Mouse (Mus musculus): ENCODE results near the gene Hnrnpab. TPM values are rescaled to one million over a fixed set of nuclear protein-coding genes. Genes with fewer than 3 reads are reported as not detected.
"Not testable (repeated sequence)": the region's sequence is repeated elsewhere in the genome, so short reads cannot be mapped to it uniquely, and the experiment has no call there.

Hnrnpab gene
- total and polyA plus RNA-seq, 3 experiments = 504 to 1,141 (median 683) TPM

DNA sequence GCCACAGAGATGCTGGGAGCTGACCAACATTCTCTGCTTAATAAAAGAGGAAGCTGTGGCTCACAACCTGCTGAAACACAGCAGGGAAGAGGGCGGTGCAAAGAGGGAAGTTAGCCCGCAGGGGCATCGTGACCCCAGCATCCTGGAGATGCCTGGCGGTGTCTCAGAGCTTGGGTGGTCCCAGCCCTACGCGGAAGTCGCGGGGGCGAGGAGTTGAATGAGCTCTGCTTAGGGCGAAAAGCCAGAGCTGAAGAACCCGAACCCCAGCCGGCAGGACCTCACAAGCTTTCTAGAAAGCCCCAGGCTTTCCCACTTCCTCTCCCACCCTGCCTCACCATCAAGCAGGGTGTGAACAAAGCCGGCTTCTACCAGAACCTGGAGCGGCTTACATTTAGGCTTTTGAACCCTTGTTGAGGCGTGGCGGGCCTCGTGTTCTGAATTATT lies 31.3 kb upstream of the Hnrnpab start:
- Histone ChIP-seq H3K27me3 (ENCODE audit: insufficient read depth, low read length) (peaks cover 25% of the 10 kb centered on the region), H3K36me3 (replicated peaks) (peaks cover 16% of the 10 kb centered on the region), H3K9me3 (replicated peaks) (no peaks in the 10 kb centered on the region), H3K4me3 (ENCODE audit: low read depth, low read length) (peak overlapping the region; percentile 66; the same call in 1 of the 2 replicates), H3K4me1 (ENCODE audit: insufficient read depth, low read depth, low read length) (peaks cover 41% of the 10 kb centered on the region)
- TF ChIP-seq TAL1 (conservative IDR thresholded peaks at IDR 0.05; ENCODE audit: low read depth, low read length) (no peak), GATA2 (IDR thresholded peaks at IDR 0.05; ENCODE audit: borderline replicate concordance, low read depth, low read length) (no peak), CTCF (IDR thresholded peaks at IDR 0.05; ENCODE audit: low read depth, low read length) (no peak), GATA1 (IDR thresholded peaks at IDR 0.05; ENCODE audit: borderline replicate concordance, low read length) (no peak)
- DNase-seq (ENCODE audit: low spot score) (peak; percentile 83), ATAC-seq (ENCODE audit: extremely low read depth, insufficient number of reproducible peaks, low FRiP score, poor library complexity, severe bottlenecking) (peak; percentile 55)

DNA sequence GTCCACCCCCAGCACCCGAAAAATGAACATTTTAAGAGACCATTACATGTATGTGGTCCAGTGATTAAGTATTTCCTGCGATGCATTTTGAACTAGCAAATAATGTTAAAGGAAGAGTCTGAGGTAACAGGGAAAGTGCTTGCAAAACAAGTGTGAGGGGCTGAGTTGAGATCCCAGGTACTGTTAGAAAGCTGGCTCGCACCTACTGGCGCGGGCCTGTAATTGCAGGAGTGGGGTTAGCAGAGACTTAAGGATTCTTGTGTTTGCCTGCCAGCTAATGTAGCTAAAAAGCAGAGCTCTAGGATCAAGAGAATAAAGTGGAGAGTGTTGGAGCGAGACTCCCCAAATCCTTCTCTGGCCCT lies 29.7 kb upstream of the Hnrnpab start:
- DNase-seq (ENCODE audit: low spot score) (peak; percentile 63), ATAC-seq (ENCODE audit: extremely low read depth, insufficient number of reproducible peaks, low FRiP score, poor library complexity, severe bottlenecking) (peak; percentile 64)
- H3K4me3 ChIP-seq (ENCODE audit: low read depth, low read length) = peak overlapping the region; percentile 79
- H3K4me1 ChIP-seq (ENCODE audit: insufficient read depth, low read depth, low read length) = peaks cover 50% of the 10 kb centered on the region
- H3K27me3 ChIP-seq (ENCODE audit: insufficient read depth, low read length) = peaks cover 11% of the 10 kb centered on the region; the same call in 1 of the 2 replicates
- H3K36me3 ChIP-seq (replicated peaks) = peaks cover 31% of the 10 kb centered on the region
- TF ChIP-seq GATA1 (IDR thresholded peaks at IDR 0.05; ENCODE audit: borderline replicate concordance, low read length) (no peak), CTCF (IDR thresholded peaks at IDR 0.05; ENCODE audit: low read depth, low read length) (peak; percentile 75), TAL1 (conservative IDR thresholded peaks at IDR 0.05; ENCODE audit: low read depth, low read length) (no peak), POLR2AphosphoS5 (IDR thresholded peaks at IDR 0.05; ENCODE audit: insufficient replicate concordance, low read depth, low read length) (no peak)
- no peaks in the 10 kb centered on the region for H3K9me3 ChIP-seq (replicated peaks)

DNA sequence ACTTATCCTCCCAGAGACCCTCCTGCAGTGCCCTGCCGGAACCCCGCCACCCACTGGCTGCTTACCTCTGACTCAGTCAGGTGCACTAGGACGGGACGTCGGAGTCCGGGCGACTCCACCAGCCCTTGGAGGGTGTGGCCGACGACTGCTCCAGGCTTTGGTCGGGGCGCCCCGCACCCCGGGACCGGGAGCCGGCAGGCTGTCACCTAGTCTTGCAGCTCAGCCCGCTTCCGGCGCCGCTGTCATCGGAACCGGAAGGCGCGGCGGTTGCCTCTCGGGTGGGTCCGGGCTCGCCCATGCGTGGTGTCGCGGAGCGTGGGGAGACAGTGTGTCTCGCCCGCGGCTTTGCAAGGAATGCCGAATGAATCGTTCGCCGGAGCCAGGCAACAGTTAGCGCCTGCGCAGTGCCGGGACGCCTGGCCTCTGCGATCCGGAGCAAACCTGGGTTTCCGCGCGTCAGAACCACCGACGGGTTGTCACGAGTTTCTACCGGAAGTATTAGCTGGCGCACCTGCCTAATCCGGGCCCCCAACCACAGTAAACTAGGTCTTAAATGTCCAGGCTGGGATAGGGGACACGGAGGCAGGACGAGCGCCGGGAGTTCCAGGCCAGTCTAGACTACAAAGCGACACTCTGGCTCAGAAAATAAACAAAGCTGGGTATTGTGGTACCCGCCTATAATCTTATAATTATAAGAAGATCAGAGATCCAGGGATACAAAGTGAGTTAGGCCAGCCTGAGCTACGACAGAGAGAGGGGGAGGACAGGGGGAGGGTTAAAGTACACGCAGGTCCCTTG lies 29.1 kb upstream of the Hnrnpab start, which contains the start of gene Rmnd5b:
Gene Rmnd5b, minus strand, starts transcription at position 372 of the 798 bp plus-strand sequence.
- H3K4me3 ChIP-seq (ENCODE audit: low read depth, low read length) = peak within 1 kb of the TSS; percentile 79

DNA sequence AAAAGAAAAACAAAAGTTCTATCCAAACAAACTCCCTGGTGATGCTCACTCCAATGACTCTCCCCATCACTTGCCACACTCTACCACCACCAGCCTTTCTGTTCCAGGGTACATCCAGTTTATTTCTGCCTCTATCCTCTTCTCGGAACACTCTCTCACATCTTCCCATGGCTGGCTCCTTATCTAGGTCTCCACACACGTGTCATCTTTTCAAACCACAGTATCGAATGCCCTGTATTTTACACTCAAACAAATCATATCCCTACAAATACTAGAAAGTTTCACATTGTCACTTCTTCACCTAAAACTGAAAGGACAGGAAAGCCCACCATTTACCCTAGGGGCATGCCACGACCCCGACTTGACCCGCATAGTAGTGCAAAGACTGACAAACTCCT lies 28.5 kb upstream of the Hnrnpab start:
- ATAC-seq (ENCODE audit: extremely low read depth, insufficient number of reproducible peaks, low FRiP score, poor library complexity, severe bottlenecking) (no peak), DNase-seq (ENCODE audit: low spot score) (no peak)
- H3K36me3 ChIP-seq (replicated peaks) = peaks cover 43% of the 10 kb centered on the region
- peaks cover 2% of the 10 kb centered on the region; the same call in 1 of the 2 replicates for H3K27me3 ChIP-seq (ENCODE audit: insufficient read depth, low read length)
- no peak for TF ChIP-seq POLR2AphosphoS5 (IDR thresholded peaks at IDR 0.05; ENCODE audit: insufficient replicate concordance, low read depth, low read length)
- TF ChIP-seq TAL1 (conservative IDR thresholded peaks at IDR 0.05; ENCODE audit: low read depth, low read length) = no peak
- no peak for TF ChIP-seq GATA2 (IDR thresholded peaks at IDR 0.05; ENCODE audit: borderline replicate concordance, low read depth, low read length)
- no peak for TF ChIP-seq CTCF (IDR thresholded peaks at IDR 0.05; ENCODE audit: low read depth, low read length)
- TF ChIP-seq GATA1 (IDR thresholded peaks at IDR 0.05; ENCODE audit: borderline replicate concordance, low read length) = no peak
- peak overlapping the region; percentile 79 for H3K4me3 ChIP-seq (ENCODE audit: low read depth, low read length)
- H3K9me3 ChIP-seq (replicated peaks) = no peaks in the 10 kb centered on the region
- H3K4me1 ChIP-seq (ENCODE audit: insufficient read depth, low read depth, low read length) = peaks cover 57% of the 10 kb centered on the region

More for the DNA sequence above, 29.1 kb upstream of the Hnrnpab start, which contains the start of gene Rmnd5b:
- TF ChIP-seq GATA1 (IDR thresholded peaks at IDR 0.05; ENCODE audit: borderline replicate concordance, low read length) (no peak), POLR2AphosphoS5 (IDR thresholded peaks at IDR 0.05; ENCODE audit: insufficient replicate concordance, low read depth, low read length) (no peak), TAL1 (conservative IDR thresholded peaks at IDR 0.05; ENCODE audit: low read depth, low read length) (no peak), GATA2 (IDR thresholded peaks at IDR 0.05; ENCODE audit: borderline replicate concordance, low read depth, low read length) (no peak), CTCF (IDR thresholded peaks at IDR 0.05; ENCODE audit: low read depth, low read length) (no peak)
- Histone ChIP-seq H3K36me3 (replicated peaks) (peaks cover 37% of the 10 kb centered on the region), H3K4me1 (ENCODE audit: insufficient read depth, low read depth, low read length) (peaks cover 56% of the 10 kb centered on the region), H3K9me3 (replicated peaks) (no peaks in the 10 kb centered on the region), H3K27me3 (ENCODE audit: insufficient read depth, low read length) (peaks cover 8% of the 10 kb centered on the region; the same call in 1 of the 2 replicates)
- ATAC-seq (ENCODE audit: extremely low read depth, insufficient number of reproducible peaks, low FRiP score, poor library complexity, severe bottlenecking) (peak; percentile 25; the same call in 1 of the 2 replicates), DNase-seq (ENCODE audit: low spot score) (peak; percentile 75)

DNA sequence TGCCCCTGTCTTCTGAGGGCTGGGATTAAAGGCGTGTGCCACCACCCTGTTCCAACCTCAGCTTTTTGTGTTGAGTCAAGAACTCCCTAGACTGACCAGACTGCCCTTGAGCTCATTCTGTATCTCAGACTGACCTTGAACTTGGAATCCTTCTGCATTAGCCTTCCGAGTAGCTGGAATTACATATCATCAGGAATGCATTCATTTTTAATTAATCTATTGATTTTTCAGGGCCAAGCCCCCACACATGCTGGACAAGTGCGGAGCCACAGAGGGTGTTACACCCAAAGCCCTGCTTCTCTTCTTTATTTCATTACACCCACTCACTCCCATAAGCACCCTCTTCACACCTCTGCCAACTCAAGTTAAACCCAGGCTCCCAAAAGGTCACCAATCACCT lies 27.1 kb upstream of the Hnrnpab start:
- no peak for TF ChIP-seq POLR2AphosphoS5 (IDR thresholded peaks at IDR 0.05; ENCODE audit: insufficient replicate concordance, low read depth, low read length)
- no peak for TF ChIP-seq TAL1 (conservative IDR thresholded peaks at IDR 0.05; ENCODE audit: low read depth, low read length)
- TF ChIP-seq GATA2 (IDR thresholded peaks at IDR 0.05; ENCODE audit: borderline replicate concordance, low read depth, low read length) = no peak
- no peak for TF ChIP-seq CTCF (IDR thresholded peaks at IDR 0.05; ENCODE audit: low read depth, low read length)
- TF ChIP-seq GATA1 (IDR thresholded peaks at IDR 0.05; ENCODE audit: borderline replicate concordance, low read length) = no peak
- DNase-seq (ENCODE audit: low spot score) = no peak
- no peaks in the 10 kb centered on the region for H3K9me3 ChIP-seq (replicated peaks)
- peaks cover 62% of the 10 kb centered on the region for H3K4me1 ChIP-seq (ENCODE audit: insufficient read depth, low read depth, low read length)
- ATAC-seq (ENCODE audit: extremely low read depth, insufficient number of reproducible peaks, low FRiP score, poor library complexity, severe bottlenecking) = no peak
- no peaks in the 10 kb centered on the region for H3K27me3 ChIP-seq (ENCODE audit: insufficient read depth, low read length)
- H3K4me3 ChIP-seq (ENCODE audit: low read depth, low read length) = no peak overlapping the region
- H3K36me3 ChIP-seq (replicated peaks) = peaks cover 57% of the 10 kb centered on the region

DNA sequence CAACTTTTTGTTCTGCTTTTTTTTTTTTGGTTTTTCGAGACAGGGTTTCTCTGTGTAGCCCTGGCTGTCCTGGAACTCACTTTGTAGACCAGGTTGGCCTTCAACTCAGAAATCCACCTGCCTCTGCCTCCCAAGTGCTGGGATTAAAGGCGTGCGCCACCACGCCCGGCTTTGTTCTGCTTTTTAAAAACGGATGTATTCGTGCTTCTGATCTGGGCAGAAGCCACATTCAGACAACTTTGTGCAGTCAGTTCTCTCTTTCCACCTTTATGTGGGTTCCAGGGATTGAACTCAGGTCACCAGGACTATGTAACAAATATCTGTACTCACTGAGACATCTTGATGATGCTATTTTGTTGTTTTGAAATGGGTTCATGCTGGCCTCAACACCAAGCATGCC lies 26.6 kb upstream of the Hnrnpab start:
- not testable (repeated sequence) for ATAC-seq (ENCODE audit: extremely low read depth, insufficient number of reproducible peaks, low FRiP score, poor library complexity, severe bottlenecking); H3K4me3 ChIP-seq (ENCODE audit: low read depth, low read length); DNase-seq (ENCODE audit: low spot score); H3K27me3 ChIP-seq (ENCODE audit: insufficient read depth, low read length); H3K9me3 ChIP-seq (replicated peaks)
- Histone ChIP-seq H3K4me1 (ENCODE audit: insufficient read depth, low read depth, low read length) (peaks cover 61% of the 10 kb centered on the region), H3K36me3 (replicated peaks) (peaks cover 61% of the 10 kb centered on the region)

Measured in G1E (cell line).